Mouse (Mus musculus) neural tube, embryonic 10.5 days (tissue): ENCODE measurements at regions not wholly inside any gene's neighbourhood (a gene's known extent, or its start where the extent isn't known, plus 50 kb on each side); places are given as distances from the start of the nearest gene placed in this dataset.

Experiments
- DNase-seq: peaks from one replicate; pipeline ENCODE4 v3.0.0-alpha.2; 2017; ENCODE audit warnings: low spot score; ENCODE audit errors: extremely low spot score

GRCm38 (mm10) chr8:62752725-62753430 is 197.9 kb upstream of the Spock3 start:
- DNase-seq = no peak

GRCm38 (mm10) chr8:62773766-62774165 is 177.0 kb upstream of the Spock3 start:
- peak; percentile 33 for DNase-seq

GRCm38 (mm10) chr8:62804467-62804866 is 146.3 kb upstream of the Spock3 start:
- no peak for DNase-seq
